Mouse (Mus musculus) heart, postnatal 14 days (tissue): ENCODE results near the gene Ccdc33. TPM values are rescaled to one million over a fixed set of nuclear protein-coding genes. Genes with fewer than 3 reads are reported as not detected.

Experiments used
- DNase-seq, 2 experiments: peaks; one replicate each; pipeline ENCODE4 v3.0.0; 2021 to 2022
- intact Hi-C: fragments of 180-260 bp; cut with DNase I; formaldehyde crosslinking; loops from one replicate; pipeline ENCODE4 v1.15.1; 2025
- total RNA-seq, 2 experiments: library from RNA; stranded (reverse); gene quantifications; 2 replicates each; pipeline ENCODE4 v1.2.3; 2021

Ccdc33 gene
- total RNA-seq, 2 experiments from 2014 or later: 0.53 TPM; not detected in 1

GRCm38 (mm10) chr9:57992060-57992459 is 126.6 kb downstream of the Ccdc33 start:
- intact Hi-C loops: loop anchor here (10.0 kb wide), 1 partner anchor 337 kb away; the partner anchor contains the start of gene Csk
- no peak for DNase-seq

- intact Hi-C loops: loop anchor here (1.0 to 10.0 kb wide), 2 partner anchors 55 to 336 kb away; partner anchors contain the start of gene Csk
- peak; percentile 64 to 65 for DNase-seq
Observed at GRCm38 (mm10) chr9:57990438-57991110, 128.0 kb downstream of the Ccdc33 start.

GRCm38 (mm10) chr9:57989309-57989708 is 129.3 kb downstream of the Ccdc33 start:
- intact Hi-C loops: no loop called here
- DNase-seq: no peak

- no peak for DNase-seq
- intact Hi-C loops: no loop called here
Observed at GRCm38 (mm10) chr9:57988098-57988497, 130.5 kb downstream of the Ccdc33 start.

- no peak for DNase-seq
- intact Hi-C loops: no loop called here
Observed at GRCm38 (mm10) chr9:57986293-57986692, 132.3 kb downstream of the Ccdc33 start.

- intact Hi-C loops: no loop called here
- no peak for DNase-seq
Observed at GRCm38 (mm10) chr9:57985304-57985703, 133.3 kb downstream of the Ccdc33 start.

GRCm38 (mm10) chr9:57980570-57980969 is 138.1 kb downstream of the Ccdc33 start:
- intact Hi-C loops: no loop called here

GRCm38 (mm10) chr9:57978858-57979257 is 139.8 kb downstream of the Ccdc33 start:
- intact Hi-C loops: no loop called here
- DNase-seq: no peak

More at GRCm38 (mm10) chr9:57980570-57980969, 138.1 kb downstream of the Ccdc33 start:
- DNase-seq: no peak

Other genes starting within 250 kb of the Ccdc33 start
- 10 to 100 TPM; 70.7 to 73.5 TPM for gene Ubl7, start 207.8 kb downstream of the Ccdc33 start, total RNA-seq
- 10 to 100 TPM; 38.9 to 43.7 TPM for gene Sema7a, start 178.7 kb downstream of the Ccdc33 start, total RNA-seq
- gene Cyp11a1, start 112.4 kb downstream of the Ccdc33 start, total RNA-seq: under 1 TPM; 0.17 to 0.63 TPM
- gene Stra6, start 55.0 kb downstream of the Ccdc33 start, total RNA-seq: under 1 TPM; 0.32 to 0.76 TPM
- 10 to 100 TPM; 44.0 to 44.6 TPM for gene Islr, start 85.5 kb upstream of the Ccdc33 start, total RNA-seq
- gene Islr2, start 85.5 kb upstream of the Ccdc33 start, total RNA-seq: 1 to 10 TPM; 3.0 to 3.3 TPM
- 10 to 100 TPM; 10.9 to 11.9 TPM for gene Pml, start 131.0 kb upstream of the Ccdc33 start, total RNA-seq
- 10 to 100 TPM; 12.7 to 12.9 TPM for gene Stoml1, start 134.3 kb upstream of the Ccdc33 start, total RNA-seq
- gene Loxl1, start 194.4 kb upstream of the Ccdc33 start, total RNA-seq: 10 to 100 TPM; 50.5 to 53.2 TPM